Mouse (Mus musculus) gastrocnemius, postnatal 10 days (tissue): ENCODE results near the gene Urad. TPM values are rescaled to one million over a fixed set of nuclear protein-coding genes. Genes with fewer than 3 reads are reported as not detected.

Experiments
- DNase-seq: peaks from one replicate; pipeline ENCODE4 v3.0.0; 2021; ENCODE audit warnings: mixed read lengths
- total RNA-seq, 2 experiments: library from RNA; stranded (reverse); gene quantifications; 2 replicates each; pipeline ENCODE4 v1.2.3; 2021

Urad gene
- total RNA-seq, 2 experiments from 2014 or later, result not detected

DNA sequence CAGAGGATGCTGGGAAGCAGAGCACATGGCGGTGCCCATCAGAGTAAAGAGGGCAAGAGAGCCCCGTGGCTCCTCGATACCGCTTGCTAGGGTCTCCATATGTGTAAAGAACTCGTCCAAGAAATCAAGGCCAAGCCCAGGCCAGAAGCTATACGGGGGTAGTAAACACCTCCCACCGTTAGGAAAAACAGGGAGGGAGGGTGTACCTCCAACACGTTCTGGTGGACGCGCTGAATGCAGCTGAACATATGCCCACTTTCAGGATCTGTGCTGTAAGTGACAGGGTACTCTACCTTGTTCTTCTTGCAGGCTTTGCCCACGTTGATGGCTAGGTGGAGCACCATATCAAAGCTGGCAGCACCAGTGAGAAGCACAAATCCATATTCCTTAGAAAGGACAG, 3.7 kb upstream of the Urad start:
- DNase-seq, result no peak

DNA sequence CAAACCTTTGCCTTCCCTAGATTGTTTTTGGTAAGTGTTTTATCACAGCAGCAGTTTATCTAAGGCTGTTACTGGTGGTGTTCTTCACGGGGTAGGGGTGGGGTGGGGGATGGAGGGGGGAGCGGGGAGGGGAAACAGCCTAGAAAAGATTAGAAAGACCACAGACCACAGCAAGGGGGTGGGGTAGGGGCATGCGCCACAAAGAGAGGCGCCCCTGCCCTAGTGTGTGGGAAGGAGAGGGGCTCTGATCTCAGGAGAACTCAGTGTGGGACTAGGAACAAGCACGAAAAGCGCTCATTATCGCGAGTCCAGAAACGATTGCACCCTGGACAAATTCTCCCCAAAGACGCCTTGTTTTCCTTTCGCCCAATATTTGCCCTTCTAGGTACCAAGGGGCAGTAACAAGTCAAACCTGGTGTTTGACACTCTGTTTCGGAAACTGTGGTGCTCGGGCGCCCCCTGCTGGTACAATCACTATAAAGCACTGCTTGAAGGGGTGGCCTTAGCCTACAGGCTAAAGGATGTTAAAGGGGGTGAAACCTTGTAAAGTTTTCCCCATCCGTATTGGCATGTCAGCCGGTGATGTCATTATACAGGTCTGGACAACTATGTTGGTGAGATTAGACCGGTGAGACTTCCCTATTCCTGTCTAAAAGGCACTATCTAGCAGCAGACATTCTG, 1.1 kb upstream of the Urad start:
- DNase-seq, result peak; percentile 80

DNA sequence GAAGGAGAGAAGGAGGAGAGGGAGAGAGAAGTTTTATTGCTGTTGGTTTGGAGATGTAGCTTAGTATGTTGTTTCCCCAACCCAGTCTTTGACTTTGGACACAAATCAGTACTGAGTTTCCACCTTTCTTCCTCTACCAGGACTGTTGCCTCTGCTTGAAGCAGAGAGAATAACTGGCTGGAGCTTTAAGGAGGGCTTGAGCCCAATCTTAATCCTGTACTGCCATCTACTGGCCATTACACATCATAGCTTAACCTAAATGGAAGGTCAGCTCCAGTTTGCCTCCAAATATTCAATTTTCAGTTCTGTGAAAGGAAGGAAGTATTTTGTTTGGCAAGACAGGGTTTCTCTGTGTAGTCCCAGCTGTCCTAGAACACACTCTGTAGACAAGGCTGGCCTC, 2.6 kb downstream of the Urad start:
- no peak for DNase-seq

DNA sequence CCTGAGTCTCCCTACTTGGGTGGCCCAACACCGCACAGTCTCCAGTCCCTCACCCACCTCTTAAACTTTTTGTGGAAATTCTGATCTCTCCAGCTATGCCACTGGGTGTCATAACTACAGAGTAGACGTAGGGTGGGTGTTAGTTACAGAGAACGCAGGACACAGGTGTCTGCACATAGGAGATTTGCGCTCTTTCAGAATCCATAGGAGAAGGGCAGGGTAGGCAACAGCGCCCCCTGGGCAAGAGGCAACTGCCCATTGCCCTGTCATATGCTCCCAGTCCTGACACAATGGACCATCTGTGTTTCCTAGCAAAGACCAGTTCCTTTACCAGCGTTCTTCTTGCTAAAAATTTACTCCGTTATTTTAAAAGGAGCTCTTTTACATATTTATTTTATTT, 4.2 kb downstream of the Urad start:
- no peak for DNase-seq

DNA sequence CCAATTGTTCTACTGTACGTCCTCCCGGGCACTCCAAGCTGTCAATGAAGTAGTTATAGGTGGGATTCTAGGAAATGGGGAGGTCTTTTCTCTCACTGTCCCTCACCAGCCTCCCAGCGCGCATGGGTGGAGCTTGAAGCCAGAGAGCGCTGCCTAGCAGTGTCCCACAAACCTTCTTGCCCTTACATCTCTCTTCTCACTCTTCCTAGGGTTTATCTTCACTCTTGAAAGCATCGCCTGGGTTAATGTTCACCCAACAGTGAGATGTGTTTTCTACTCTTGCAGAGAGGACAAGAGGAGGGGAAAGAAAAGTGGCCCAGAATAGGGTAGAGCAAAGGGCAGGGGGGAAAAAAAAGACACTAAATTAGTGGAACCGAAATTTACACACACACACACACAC, 4.9 kb downstream of the Urad start:
- no peak for DNase-seq

DNA sequence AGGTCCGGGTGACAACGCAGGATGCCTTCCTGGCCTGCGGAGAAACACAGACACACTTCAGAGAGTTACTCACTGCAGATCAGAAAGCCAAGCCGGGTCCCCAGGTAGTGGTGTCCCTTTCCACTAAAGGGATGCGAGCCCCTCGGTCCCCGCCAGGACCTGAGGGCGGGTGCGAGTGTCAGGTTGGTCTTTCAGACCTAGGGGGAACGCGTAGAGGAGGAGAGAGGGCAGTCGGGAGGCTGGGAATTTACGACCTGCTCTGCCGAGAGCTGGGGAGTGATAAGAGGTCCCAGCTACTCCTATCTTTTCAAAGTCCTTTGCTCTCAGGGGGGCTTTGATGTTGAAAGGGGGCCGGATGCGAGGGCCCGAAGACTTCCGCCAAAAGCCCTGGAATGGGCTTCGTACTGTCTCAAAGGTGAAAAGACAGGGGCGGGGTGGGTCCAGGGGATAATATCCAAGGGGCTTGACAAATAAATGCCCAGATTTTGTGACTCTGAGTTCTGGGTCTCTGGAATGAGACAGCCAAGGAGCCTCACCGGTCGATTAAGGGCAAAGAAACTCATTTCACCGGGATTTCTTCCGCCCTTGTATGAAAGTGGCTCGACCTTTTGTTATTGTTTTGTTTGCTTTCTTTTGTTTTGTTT, 6.7 kb downstream of the Urad start:
- no peak for DNase-seq

DNA sequence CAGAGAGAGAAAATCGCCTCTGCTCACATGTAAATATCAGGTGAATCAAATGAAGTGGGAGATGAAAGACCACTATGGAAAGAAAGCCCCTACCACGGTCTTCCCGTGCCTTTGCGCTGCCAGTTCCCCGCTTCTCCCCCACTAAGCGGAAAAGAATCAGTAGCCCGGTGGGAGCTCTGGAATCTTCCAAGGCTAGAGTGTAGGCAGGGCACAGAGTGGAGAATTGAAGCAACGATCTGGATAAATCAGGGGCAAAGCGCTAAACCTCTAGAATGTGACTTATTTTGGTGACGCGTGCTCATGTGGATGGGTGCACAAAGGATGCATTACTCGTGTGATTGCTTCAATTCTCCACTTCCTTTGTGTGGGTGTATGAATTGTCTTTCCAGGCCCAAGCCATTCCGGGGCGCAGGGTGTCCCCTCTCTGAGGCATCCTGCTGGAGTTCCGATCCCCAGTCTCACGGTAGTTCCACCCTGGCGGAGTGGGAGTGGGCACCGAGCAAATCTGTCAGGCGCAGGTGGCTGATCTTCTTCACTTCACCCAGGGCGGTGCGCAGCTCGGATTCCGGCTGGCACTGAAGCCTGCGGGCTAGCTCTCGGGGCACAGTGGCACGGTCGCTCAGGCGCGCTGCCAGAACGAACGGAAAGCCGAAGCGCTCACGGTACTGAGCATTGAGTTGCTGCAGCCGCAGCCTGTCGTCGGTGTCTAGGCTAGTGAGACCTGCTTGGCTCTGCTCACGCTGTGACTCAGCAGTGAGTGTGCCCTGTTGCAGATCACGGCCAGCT, 7.4 kb downstream of the Urad start:
- DNase-seq, result peak; percentile 42

DNA sequence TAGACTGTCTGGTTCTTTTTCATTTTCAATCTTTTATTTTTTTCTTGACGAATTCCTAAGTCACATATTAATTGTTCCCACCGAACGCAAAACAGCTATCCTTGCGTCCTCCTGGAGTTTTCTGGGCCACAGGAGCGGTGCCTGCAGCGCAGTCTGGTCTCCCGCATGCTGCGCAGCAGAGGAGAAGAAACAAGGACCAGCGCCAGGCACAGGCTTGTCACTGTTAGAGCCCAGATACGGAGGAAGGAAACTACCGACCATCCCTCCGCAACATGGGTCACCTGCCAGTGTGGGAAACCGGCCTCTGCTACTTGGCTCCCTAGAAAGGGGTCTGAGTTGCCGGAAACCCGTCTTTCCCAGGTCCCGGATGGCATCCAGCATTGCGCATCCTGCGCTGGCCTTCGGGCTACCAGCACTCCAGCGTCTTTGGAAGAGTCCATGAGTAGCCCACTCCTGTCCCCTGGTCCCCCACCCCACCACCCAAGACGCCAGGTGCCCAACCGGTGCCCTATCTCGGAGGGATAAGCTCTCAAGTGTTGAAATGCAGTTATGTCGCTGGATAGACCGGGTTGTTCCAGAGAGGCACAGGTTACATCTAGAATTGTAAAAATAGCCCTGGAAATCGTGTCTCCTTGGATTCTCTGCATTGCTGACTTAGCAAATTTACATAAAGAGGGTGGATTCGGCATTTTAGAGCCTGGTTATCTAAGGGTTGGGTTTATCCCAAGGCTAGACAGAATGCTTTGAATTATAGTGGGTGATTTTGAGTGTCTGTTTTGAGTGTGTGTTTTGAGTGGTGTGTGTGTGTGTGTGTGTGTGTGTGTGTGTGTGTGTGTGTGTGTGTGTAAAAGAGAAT, 9.2 kb downstream of the Urad start:
- no peak for DNase-seq

DNA sequence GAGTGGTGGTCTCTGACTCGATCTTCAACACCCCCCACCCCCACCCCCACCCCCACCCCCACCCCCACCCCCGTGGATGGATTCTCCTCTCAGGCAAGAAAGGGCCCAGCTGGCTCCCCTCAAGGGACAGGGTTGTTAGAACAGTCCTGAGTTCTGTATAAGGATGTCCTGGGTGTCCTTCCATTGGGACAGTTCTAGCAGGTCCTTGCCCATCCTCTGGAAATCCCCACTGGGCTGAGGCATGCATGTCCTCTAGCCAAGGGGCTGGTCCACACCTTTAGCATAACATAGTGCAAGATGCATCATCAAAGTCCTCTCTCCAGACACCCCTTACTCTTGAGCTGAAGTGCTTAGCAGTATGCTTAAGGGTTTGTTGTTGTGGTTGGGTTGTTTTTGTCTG, 12.5 kb downstream of the Urad start:
- no peak for DNase-seq

DNA sequence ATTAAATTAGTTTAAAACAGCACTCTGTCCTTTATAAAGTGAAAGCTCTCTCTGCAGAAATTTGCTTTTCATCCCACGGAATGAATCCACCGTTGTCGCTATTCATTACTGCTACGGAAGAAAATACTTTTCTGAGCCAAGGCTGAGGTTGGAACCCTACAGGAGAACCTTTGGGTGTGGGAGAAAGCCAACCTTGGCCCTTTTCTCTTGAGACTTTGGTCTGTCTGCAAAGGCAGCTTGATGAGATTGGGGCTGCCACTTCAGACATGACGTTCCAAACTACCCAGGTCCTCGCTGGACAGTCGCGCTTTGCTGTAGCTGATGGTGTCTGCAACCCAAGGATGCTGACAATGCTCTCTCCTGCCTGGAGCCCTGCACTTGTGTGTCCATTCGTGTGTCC, 13.8 kb downstream of the Urad start:
- DNase-seq, result no peak

DNA sequence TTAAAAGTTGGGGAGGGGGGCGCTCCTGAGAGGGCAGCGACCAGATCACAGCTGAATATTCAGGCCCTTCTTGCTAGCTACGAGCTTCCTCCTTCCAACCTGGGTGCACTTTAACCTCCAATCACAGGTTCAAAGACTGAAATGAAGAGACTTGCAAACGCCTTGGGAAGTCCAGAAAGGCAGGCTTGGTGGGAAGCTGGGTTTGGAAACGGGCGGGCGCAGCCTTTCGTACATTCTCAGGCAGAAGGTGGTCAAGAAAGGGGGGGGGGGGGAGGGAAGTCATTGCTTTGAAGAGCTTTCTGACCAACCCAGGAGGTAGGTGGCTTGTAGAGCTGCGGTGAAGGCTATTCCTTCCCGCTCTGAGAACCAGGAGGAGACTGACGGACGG, 14.8 kb downstream of the Urad start:
- no peak for DNase-seq

DNA sequence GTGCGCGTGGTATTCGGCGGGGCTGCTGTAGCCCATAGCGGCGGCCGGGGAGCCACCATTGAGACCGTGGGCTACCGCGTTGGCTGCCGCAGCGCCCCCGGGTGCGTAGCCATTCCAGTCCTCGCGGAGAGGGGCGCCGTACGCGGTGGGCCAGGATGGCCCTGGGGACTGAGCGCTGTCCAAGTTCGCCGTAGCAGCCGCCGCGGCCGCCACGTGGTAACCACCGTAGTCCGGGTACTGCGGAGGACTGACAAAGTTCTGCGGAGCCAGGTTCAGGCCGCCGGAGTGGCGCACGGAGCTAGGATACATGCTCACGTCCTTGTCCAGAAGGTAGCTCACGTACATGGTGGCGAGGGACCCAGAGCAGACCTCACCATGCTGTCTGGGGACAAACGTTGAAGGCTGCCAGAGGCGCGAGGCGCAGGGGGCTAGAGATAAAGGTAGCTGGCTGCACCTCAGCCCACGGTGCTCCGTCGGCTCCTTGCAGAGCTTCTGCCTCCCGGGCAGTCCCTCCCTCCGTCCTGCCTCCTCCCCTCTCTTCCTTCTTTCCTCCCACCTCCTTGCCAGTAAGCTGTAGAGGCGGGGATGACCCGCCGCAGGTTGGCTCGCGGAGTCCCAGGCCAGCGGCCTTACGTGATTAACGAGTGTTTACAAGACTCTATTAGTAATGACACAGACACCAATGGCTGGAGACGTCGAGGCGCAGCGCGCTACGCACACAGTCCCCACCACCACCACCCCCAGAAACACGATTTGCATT, 15.4 kb downstream of the Urad start, which contains the start of gene Cdx2:
Gene Cdx2 (minus strand): TSS at position 633 of the 760 bp plus-strand sequence.
- DNase-seq, result no peak

DNA sequence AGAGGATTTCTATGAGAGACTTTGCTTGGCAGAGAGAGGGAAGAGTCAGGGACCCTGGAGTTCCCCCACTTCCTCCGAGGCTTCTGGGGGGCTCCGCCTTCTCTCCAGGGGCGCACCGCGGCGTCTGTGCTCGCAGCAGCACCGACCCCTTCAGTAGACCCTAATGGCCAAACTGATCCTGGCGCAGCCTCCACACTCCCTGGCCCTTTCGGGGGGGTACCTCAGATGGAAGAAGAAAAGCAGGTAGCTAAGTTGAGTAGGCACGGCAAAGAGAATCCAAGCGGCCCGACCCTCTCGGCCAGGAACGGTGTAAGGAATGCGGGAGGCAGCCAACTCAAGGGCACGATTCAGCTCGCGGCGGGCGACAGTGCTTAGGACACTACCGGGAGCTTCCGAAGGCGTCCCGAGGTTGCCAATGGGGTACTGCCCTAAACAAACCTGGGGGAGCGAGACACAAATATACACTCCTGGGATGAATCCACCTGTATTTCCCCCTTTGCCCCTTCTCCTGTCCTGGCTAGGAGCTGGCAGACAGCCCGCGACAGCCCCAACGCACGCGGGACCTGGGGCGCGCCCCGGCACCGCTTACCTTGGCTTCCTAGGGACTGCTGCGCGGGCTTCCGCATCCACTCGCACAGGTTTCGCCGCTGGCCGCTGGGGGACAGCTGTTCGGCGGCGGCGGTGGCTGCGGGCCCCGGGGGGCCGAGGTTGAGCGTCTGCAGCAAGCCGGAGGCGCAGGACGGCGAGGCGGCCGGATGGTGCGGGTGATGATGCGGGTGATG, 16.2 kb downstream of the Urad start:
- no peak for DNase-seq

DNA sequence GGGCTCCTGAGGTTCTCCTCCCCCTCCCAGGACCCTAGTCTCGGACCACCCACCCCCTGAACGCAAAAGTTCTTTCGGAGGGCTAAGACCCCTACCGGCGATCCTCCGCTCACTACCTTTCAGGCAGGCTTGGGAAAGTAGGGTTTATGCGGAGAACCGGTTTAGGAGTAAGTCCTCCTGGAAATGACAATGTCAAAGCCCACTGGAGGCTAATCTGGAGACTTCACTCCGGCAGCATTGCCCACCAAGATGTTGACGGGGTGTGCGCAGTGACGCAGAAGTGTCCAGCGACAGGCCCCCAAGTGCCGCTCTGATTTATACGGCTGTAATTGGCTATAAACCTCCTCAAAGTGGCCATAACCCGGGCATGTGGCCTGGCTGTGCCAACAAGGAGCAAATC, 17.1 kb downstream of the Urad start:
- DNase-seq, result no peak

DNA sequence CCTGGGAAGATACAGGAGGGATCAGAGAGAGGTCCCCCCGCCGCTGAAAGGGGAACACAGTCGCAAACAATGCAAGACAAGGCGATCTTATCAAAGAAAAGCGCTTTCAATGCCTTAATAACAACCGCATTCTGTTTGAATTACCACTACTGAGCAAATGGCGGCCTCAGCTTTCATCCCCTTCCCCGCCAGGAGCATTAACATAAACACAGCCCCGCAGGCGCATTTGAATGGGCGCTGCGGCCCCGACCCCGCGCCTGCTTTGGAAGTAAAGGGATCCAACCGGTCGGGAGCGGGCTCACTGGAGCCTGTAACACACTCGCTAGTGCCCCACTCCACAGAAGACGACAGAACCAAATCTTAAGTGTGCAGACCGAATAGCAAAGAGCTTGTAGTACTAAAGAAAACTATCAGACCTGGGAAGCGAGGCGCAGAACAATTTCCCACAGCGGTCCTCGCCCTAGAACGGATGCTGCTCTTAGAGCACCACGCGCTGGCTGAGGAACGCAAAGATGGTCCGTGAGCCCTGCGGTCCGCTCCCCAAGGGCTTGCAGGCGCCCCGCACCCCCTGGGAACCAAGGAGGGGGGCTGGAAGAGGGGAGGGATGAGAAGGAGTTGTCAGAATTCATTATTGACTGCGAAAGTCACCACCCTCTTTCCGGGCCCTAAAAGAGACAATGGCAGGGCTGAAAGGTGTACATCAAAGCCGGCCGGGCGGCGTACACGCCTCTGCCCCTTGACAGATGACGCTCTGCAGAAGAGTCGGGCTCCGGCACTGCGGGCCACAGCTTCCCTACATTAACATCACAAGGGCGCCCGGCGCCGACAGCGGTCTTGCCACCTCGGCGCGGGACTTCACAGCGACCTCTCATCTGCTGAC, 17.7 kb downstream of the Urad start:
- no peak for DNase-seq

DNA sequence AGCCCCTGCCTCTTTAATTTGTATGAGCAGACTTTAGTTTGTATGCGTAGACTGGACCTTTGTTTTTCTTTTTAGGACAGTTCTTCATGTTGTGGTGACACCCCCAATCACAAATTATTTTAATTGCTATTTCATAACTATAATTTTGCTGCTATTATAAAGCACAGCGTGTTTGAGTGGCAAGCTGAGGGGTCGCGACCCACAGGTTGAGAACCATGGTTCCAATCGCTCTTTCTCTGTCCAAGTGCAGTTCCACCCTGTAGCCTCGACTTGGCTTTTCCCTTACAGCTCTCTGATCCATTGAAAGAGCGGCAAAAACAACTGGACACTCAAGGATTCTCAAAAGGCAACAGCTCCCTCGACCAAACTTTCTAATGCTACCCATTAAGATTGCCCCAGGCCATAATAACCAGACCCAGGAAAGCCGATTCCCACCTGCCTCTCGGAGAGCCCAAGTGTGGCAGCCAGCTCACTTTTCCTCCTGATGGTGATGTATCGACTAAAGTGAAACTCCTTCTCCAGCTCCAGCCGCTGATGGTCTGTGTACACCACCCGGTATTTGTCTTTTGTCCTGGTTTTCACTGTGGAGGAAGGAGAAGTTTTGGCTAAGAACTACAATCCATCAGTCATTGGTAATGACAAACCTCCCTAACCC, 19.4 kb downstream of the Urad start:
- DNase-seq, result no peak

DNA sequence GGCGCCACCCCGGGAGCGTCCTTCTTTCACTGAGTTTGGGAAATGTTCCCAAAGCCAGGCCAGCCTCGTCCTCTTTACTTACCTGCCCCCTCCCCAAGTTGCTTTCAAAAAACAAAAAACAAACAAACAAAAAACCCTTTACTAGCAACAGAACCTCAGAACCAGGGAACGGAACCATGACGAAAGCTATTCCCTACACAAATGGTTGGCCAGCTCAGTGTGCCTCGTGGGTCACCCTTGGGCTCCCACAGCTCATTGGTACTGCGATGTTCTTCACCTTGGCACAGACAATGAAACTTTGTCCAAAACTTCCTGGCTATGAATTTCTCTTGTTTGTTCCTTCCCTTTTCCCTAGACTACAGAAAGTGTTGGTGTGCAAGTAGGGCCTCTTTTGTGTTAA, 20.1 kb downstream of the Urad start:
- no peak for DNase-seq

DNA sequence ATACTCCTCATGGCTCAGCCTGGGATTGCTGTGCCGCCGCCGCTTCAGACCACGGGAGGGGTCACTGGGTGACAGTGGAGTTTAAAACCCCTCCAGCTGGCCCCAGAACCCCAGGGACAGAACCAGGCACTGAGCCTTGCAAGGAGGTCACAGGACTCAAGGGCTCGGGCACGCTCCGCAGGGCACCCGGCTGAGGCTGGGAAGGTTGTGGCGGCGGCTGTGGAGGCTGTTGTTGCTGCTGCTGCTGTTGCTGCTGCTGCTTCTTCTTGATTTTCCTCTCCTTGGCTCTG, 20.5 kb downstream of the Urad start:
- no peak for DNase-seq

DNA sequence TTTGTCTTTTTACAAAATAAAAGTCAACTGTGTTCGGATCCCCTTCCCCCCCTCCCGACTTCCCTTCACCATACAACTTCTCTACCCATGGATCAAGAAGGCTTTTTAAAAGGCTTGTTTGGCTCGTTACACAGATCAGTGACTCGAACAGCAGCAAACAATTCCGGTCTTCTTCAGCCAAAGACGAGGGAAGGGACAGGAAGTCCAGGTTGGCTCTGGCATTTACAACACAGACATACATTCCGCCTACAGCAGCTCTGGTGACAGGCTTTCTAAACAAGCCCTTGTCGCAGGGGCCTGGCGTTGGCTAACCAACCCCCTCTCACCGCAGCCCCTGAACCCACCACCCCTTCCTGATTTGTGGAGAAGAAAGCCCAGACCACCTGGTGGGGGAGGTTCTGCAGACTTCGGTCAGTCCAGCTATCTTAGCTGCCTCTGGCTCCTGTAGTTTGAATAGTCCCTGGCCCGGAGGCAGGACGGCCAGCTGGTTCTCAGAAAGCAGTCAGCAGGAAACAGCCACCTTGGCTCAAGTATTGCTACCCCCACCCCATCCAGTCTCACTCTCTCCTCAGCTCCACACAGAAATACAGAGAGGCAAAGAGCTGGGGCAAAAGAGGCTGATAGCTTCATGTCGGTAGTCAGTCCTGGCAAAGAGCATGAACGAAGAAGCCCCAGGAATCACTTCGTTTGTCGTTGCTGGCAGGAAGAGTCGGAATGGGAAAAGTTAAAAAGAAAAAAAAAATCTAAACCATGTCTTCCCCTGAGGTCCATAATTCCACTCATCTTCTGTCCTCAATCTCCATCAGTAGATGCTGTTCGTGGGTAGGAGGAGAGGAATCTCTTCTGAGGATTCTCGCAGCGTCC, 21.1 kb downstream of the Urad start:
- DNase-seq, result no peak
